Mouse (Mus musculus) CH12.LX (cell line): ENCODE measurements around the gene Tmco3. TPM values are rescaled to one million over a fixed set of nuclear protein-coding genes. Genes with fewer than 3 reads are reported as not detected.

Source experiments
- DNase-seq: peaks from one replicate; pipeline ENCODE4 v3.0.0-alpha.2; 2013; ENCODE audit errors: extremely low read depth
- H3K27ac ChIP-seq: 2 replicates; pipeline ENCODE4 v1.5.1; 2012; ENCODE audit warnings: low read depth, mild to moderate bottlenecking, control low read depth, moderate library complexity; ENCODE audit not compliant: insufficient read depth
- H3K27me3 ChIP-seq: replicated peaks from 2 replicates; pipeline ENCODE3; 2012; ENCODE audit warnings: inconsistent platforms
- H3K36me3 ChIP-seq, 2 experiments: replicated peaks in 1 of 2; 2 replicates each; pipeline versions ENCODE3 to v1.6.1; 2012; ENCODE audit warnings: inconsistent platforms in 1 of 2, low read length in 1 of 2, mild to moderate bottlenecking in 1 of 2, mixed read lengths in 1 of 2, moderate library complexity in 1 of 2; ENCODE audit not compliant: control insufficient read depth in 1 of 2, insufficient read depth in 1 of 2
- H3K4me1 ChIP-seq, 2 experiments: 2 replicates each; pipeline ENCODE4 v1.6.1; 2012; ENCODE audit warnings: inconsistent platforms in 1 of 2, moderate library complexity in 1 of 2; ENCODE audit not compliant: insufficient read depth in 2 of 2, control insufficient read depth in 1 of 2
- H3K4me2 ChIP-seq: 2 replicates; pipeline ENCODE4 v1.6.1; 2012; ENCODE audit warnings: low read depth, mild to moderate bottlenecking, control low read depth; ENCODE audit not compliant: poor library complexity, insufficient read depth, severe bottlenecking
- H3K4me3 ChIP-seq, 3 experiments: fragments of 150-350 bp in 1 of 3; sonication (generic) in 1 of 3; replicated peaks in 1 of 3; 2 replicates each; pipeline versions ENCODE3 to v1.5.1; 2011 to 2012; ENCODE audit warnings: low read depth in 2 of 3, low read length in 2 of 3, mild to moderate bottlenecking in 2 of 3, moderate library complexity in 2 of 3, control low read depth in 1 of 3, improper control_type of control experiment in 1 of 3, inconsistent platforms in 1 of 3, mixed read lengths in 1 of 3; ENCODE audit not compliant: poor library complexity in 1 of 3
- H3K79me2 ChIP-seq: replicated peaks from 2 replicates; pipeline ENCODE4 v1.6.1; 2012; ENCODE audit warnings: mild to moderate bottlenecking, moderate library complexity; ENCODE audit not compliant: control insufficient read depth, poor library complexity, insufficient read depth, severe bottlenecking; ENCODE audit errors: extremely low read depth
- H3K9ac ChIP-seq: 2 replicates; pipeline ENCODE4 v1.6.1; 2012; ENCODE audit warnings: low read depth, mild to moderate bottlenecking, control low read depth, moderate library complexity; ENCODE audit not compliant: insufficient read depth
- H3K9me3 ChIP-seq: replicated peaks from 2 replicates; pipeline ENCODE3; 2012; ENCODE audit warnings: low read length, inconsistent platforms, mixed read lengths
- CHD1 ChIP-seq: IDR thresholded peaks from 2 replicates; pipeline ENCODE4 v1.6.1; 2012; ENCODE audit warnings: low read depth, low read length, improper control_type of control experiment, inconsistent platforms
- CHD2 ChIP-seq: IDR thresholded peaks from 2 replicates; pipeline ENCODE4 v1.6.1; 2011; ENCODE audit warnings: low read length, improper control_type of control experiment
- CTCF ChIP-seq, 2 experiments: IDR thresholded peaks in 1 of 2; conservative IDR thresholded peaks in 1 of 2; 2 replicates each; pipeline ENCODE4 v1.5.1; 2011 to 2012; ENCODE audit warnings: low read depth in 2 of 2, low read length in 2 of 2, improper control_type of control experiment in 1 of 2, inconsistent platforms in 1 of 2, mild to moderate bottlenecking in 1 of 2, moderate library complexity in 1 of 2
- E2F4 ChIP-seq: IDR thresholded peaks from 2 replicates; pipeline ENCODE4 v1.6.1; 2011; ENCODE audit warnings: low read depth, low read length, improper control_type of control experiment; ENCODE audit not compliant: insufficient replicate concordance
- EP300 ChIP-seq: IDR thresholded peaks from 2 replicates; pipeline ENCODE4 v1.6.1; 2011; ENCODE audit warnings: low read length, improper control_type of control experiment
- IRF4 ChIP-seq: IDR thresholded peaks from 2 replicates; pipeline ENCODE4 v1.6.1; 2014; ENCODE audit warnings: low read depth, mild to moderate bottlenecking, inconsistent platforms, low read length, improper control_type of control experiment
- JUN ChIP-seq: IDR thresholded peaks from 2 replicates; pipeline ENCODE4 v1.6.1; 2011; ENCODE audit warnings: low read depth, mild to moderate bottlenecking, low read length, improper control_type of control experiment, moderate library complexity; ENCODE audit not compliant: insufficient read depth
- JUND ChIP-seq: conservative IDR thresholded peaks from 2 replicates; pipeline ENCODE4 v1.6.1; 2011; ENCODE audit warnings: low read depth, low read length, improper control_type of control experiment
- MAFK ChIP-seq: IDR thresholded peaks from 2 replicates; pipeline ENCODE4 v1.6.1; 2011; ENCODE audit warnings: low read length, improper control_type of control experiment; ENCODE audit not compliant: insufficient replicate concordance
- MAX ChIP-seq: IDR thresholded peaks from 2 replicates; pipeline ENCODE4 v1.6.1; 2011; ENCODE audit warnings: low read length, improper control_type of control experiment
- MEF2A ChIP-seq: IDR thresholded peaks from 2 replicates; pipeline ENCODE4 v1.6.1; 2014; ENCODE audit warnings: low read depth, mild to moderate bottlenecking, inconsistent platforms, low read length, improper control_type of control experiment, borderline replicate concordance
- NELFE ChIP-seq: IDR thresholded peaks from 2 replicates; pipeline ENCODE4 v1.6.1; 2011; ENCODE audit warnings: low read depth, low read length, improper control_type of control experiment
- NRF1 ChIP-seq: IDR thresholded peaks from 2 replicates; pipeline ENCODE4 v1.6.1; 2014; ENCODE audit warnings: low read depth, mild to moderate bottlenecking, inconsistent platforms, low read length, improper control_type of control experiment, moderate library complexity
- PAX5 ChIP-seq: IDR thresholded peaks from 2 replicates; pipeline ENCODE4 v1.6.1; 2012; ENCODE audit warnings: low read length, inconsistent platforms, mixed read lengths
- POLR2A ChIP-seq: IDR thresholded peaks from 2 replicates; pipeline ENCODE4 v1.6.1; 2011; ENCODE audit warnings: low read depth, mild to moderate bottlenecking, improper control_type of control experiment, low read length
- RAD21 ChIP-seq: IDR thresholded peaks from 2 replicates; pipeline ENCODE4 v1.6.1; 2011; ENCODE audit warnings: low read depth, mild to moderate bottlenecking, low read length, improper control_type of control experiment, moderate library complexity
- RCOR1 ChIP-seq: conservative IDR thresholded peaks from 2 replicates; pipeline ENCODE4 v1.6.1; 2012; ENCODE audit warnings: low read depth, mild to moderate bottlenecking, inconsistent platforms, low read length, improper control_type of control experiment
- SIN3A ChIP-seq: IDR thresholded peaks from 2 replicates; pipeline ENCODE4 v1.6.1; 2012; ENCODE audit warnings: low read length, improper control_type of control experiment, inconsistent platforms
- SMC3 ChIP-seq: IDR thresholded peaks from 2 replicates; pipeline ENCODE4 v1.6.1; 2011; ENCODE audit warnings: low read depth, low read length, improper control_type of control experiment
- TCF12 ChIP-seq: IDR thresholded peaks from 2 replicates; pipeline ENCODE4 v1.6.1; 2014; ENCODE audit warnings: low read depth, mild to moderate bottlenecking, inconsistent platforms, low read length, improper control_type of control experiment
- ZC3H11A ChIP-seq: IDR thresholded peaks from 2 replicates; pipeline ENCODE4 v1.6.1; 2012; ENCODE audit warnings: low read depth, mild to moderate bottlenecking, inconsistent platforms, low read length, improper control_type of control experiment
- ZKSCAN1 ChIP-seq: IDR thresholded peaks from 2 replicates; pipeline ENCODE4 v1.6.1; 2012; ENCODE audit warnings: low read depth, inconsistent platforms, low read length, improper control_type of control experiment, borderline replicate concordance
- ZMIZ1 ChIP-seq: IDR thresholded peaks from 2 replicates; pipeline ENCODE4 v1.6.1; 2012; ENCODE audit warnings: low read depth, mild to moderate bottlenecking, inconsistent platforms, low read length, improper control_type of control experiment
- dilution Hi-C: fragments of 300-500 bp; cut with MboI; formaldehyde crosslinking; loops from 2 replicates; pipeline ENCODE4 v1.14.3; 2020; ENCODE audit warnings: low sequenced_read_pairs; ENCODE audit not compliant: extremely low pct_unique_long_range_greater_than_20kb, extremely low pct_ligation_motif_present
- in situ Hi-C: fragments of 300-500 bp; cut with MboI; formaldehyde crosslinking; loops from 3 replicates; pipeline ENCODE4 v1.14.3; 2019; ENCODE audit warnings: low sequenced_read_pairs, low pct_ligation_motif_present, low pct_unique_long_range_greater_than_20kb, mixed read lengths
- polyA plus RNA-seq: library from polyadenylated mRNA; unstranded; fragments of >175 nt; gene quantifications from 2 replicates; pipeline ENCODE4 v1.2.1, GENCODE M21; 2012; ENCODE audit warnings: low read depth; ENCODE audit not compliant: insufficient read length
- total RNA-seq, 2 experiments: library from RNA; depleted of rRNA; stranded (reverse); fragments of 300-350 nt in 1 of 2; fragments of >200 nt in 1 of 2; gene quantifications; 2 replicates each; pipeline ENCODE4 v1.2.3; 2012 to 2014

Tmco3 gene
- total and polyA plus RNA-seq, 3 experiments: 7.3 to 15.1 (median 10.1) TPM

DNA sequence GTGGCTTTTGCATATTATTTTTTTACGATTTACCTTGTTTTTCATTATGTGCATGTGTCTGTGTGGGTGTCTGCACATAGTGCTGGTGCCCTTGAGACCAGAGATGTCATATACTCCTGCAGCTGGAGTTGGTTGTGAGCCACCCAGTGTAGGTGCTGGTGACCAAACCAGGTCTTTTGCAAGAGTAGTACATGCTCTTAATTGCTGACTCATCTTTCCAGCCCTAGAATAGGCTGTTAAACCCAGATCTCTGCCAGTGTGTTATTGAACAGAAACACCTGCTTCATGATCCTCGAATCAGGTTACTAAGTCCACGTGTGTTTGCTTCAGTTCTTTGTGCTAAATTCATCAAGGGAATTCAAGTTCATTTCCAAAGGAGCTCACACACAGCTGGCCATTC lies 26.9 kb downstream of the Tmco3 start:
- Histone ChIP-seq H3K79me2 (no peaks in the 10 kb centered on the region), H3K9me3 (no peaks in the 10 kb centered on the region), H3K4me1 (no peaks in the 10 kb centered on the region), H3K27ac (no peak overlapping the region), H3K27me3 (no peaks in the 10 kb centered on the region), H3K4me3 (no peak overlapping the region), H3K36me3 (peaks cover 7 to 53% of the 10 kb centered on the region in 2 experiments), H3K9ac (no peak overlapping the region), H3K4me2 (no peak overlapping the region)
- TF ChIP-seq MAFK (peak; percentile 65; the same call in 1 of the 2 replicates), JUND (no peak)
- dilution Hi-C loops: no loop called here
- no peak for DNase-seq
- in situ Hi-C loops: no loop called here

DNA sequence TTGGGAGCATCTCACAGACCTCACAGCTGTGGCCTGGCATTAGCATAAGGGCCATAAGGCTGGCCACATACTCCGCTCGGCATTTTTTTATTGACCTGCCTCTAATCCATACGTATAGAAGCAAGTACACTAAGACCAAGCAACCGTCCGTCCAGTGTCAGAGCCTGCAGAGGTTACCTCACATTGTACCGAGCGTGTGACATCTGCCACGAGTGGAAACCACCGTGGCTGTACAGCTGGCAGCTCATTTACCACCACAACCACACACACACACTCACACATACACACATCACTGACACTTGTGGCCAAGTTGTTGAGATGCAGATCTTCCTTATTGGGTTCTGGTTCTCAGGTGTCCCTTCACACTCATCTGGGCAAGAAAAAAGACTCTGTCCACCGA lies 28.7 kb downstream of the Tmco3 start:
- H3K9me3 ChIP-seq: no peaks in the 10 kb centered on the region
- no peak overlapping the region for H3K4me2 ChIP-seq
- peaks cover 9 to 52% of the 10 kb centered on the region in 2 experiments for H3K36me3 ChIP-seq
- TF ChIP-seq EP300 (no peak), POLR2A (no peak), ZKSCAN1 (no peak), TCF12 (no peak), PAX5 (no peak), ZC3H11A (no peak), MEF2A (no peak), CHD1 (no peak), JUND (no peak), RCOR1 (no peak), CHD2 (no peak), ZMIZ1 (no peak), NELFE (no peak), JUN (no peak), MAX (no peak)
- no peak overlapping the region for H3K27ac ChIP-seq
- no peaks in the 10 kb centered on the region for H3K4me1 ChIP-seq
- no peak overlapping the region for H3K9ac ChIP-seq
- dilution Hi-C loops: no loop called here
- no peaks in the 10 kb centered on the region for H3K27me3 ChIP-seq
- H3K4me3 ChIP-seq: no peak overlapping the region
- no peak for DNase-seq
- in situ Hi-C loops: no loop called here
- H3K79me2 ChIP-seq: no peaks in the 10 kb centered on the region

GRCm38 (mm10) chr8:13326598-13326997 lies 38.6 kb downstream of the Tmco3 start:
- Histone ChIP-seq H3K27ac (no peak overlapping the region), H3K4me2 (no peak overlapping the region)
- TF ChIP-seq E2F4 (no peak), MEF2A (0 out of 2 replicates have a peak, but pooled peaks have one; percentile 47), SIN3A (no peak), IRF4 (peak; percentile 96), RAD21 (peak; percentile 18), TCF12 (no peak), NRF1 (no peak), CTCF (conservative IDR thresholded peaks at IDR 0.05 in 1 of 2, IDR thresholded peaks at IDR 0.05 in 1 of 2; ENCODE audit: low read depth in 2 of 2, low read length in 2 of 2) (peak; percentile 28 to 70; a peak in 3 of 4 replicates), SMC3 (peak; percentile 41), EP300 (0 out of 2 replicates have a peak, but pooled peaks have one; percentile 12)
- TF ChIP-seq, all 38 proteins: peak for 6
- H3K4me3 ChIP-seq: no peak overlapping the region
- H3K79me2 ChIP-seq: no peaks in the 10 kb centered on the region
- peaks cover 3% of the 10 kb centered on the region in 2 experiments; a peak in 2 of 4 replicates for H3K4me1 ChIP-seq
- no peak overlapping the region for H3K9ac ChIP-seq
- no peaks in the 10 kb centered on the region for H3K9me3 ChIP-seq
- dilution Hi-C loops (no loop called here), in situ Hi-C loops (no loop called here)
- peaks cover 0 to 4% of the 10 kb centered on the region in 2 experiments for H3K36me3 ChIP-seq
- H3K27me3 ChIP-seq: no peaks in the 10 kb centered on the region
- no peak for DNase-seq
